Mouse (Mus musculus): ENCODE measurements at regions not wholly inside any gene's neighbourhood (a gene's known extent, or its start where the extent isn't known, plus 50 kb on each side); places are given as distances from the start of the nearest gene placed in this dataset.

- Histone ChIP-seq H3K9me3 (replicated peaks) (no peaks in the 10 kb centered on the region), H3K36me3 (no peaks in the 10 kb centered on the region), H3K4me1 (no peaks in the 10 kb centered on the region), H3K27ac (replicated peaks) (no peak overlapping the region), H3K4me3 (no peak overlapping the region), H3K27me3 (ENCODE audit: low read depth, poor library complexity, severe bottlenecking) (no peaks in the 10 kb centered on the region)
- no peak for DNase-seq (ENCODE audit: low spot score)
- WGBS, result 91% methylated on average over 1 of the region's 1 CpGs
Observed at GRCm38 (mm10) chr4:68648311-68648710, 305.9 kb downstream of the Brinp1 start.

GRCm38 (mm10) chr4:68633299-68633698 is 320.9 kb downstream of the Brinp1 start:
- Histone ChIP-seq H3K9me3 (replicated peaks) (no peaks in the 10 kb centered on the region), H3K27ac (replicated peaks) (no peak overlapping the region), H3K27me3 (ENCODE audit: low read depth, poor library complexity, severe bottlenecking) (no peaks in the 10 kb centered on the region), H3K4me3 (no peak overlapping the region), H3K36me3 (no peaks in the 10 kb centered on the region), H3K4me1 (no peaks in the 10 kb centered on the region)
- DNase-seq (ENCODE audit: low spot score), result no peak
- 87% methylated on average over 2 of the region's 2 CpGs for WGBS

GRCm38 (mm10) chr4:68624025-68624342 is 330.2 kb downstream of the Brinp1 start:
- Histone ChIP-seq H3K36me3 (no peaks in the 10 kb centered on the region), H3K4me3 (no peak overlapping the region), H3K27me3 (ENCODE audit: low read depth, poor library complexity, severe bottlenecking) (no peaks in the 10 kb centered on the region), H3K27ac (replicated peaks) (no peak overlapping the region), H3K4me1 (no peaks in the 10 kb centered on the region), H3K9me3 (replicated peaks) (no peaks in the 10 kb centered on the region)
- WGBS, result 81% methylated on average over 4 of the region's 4 CpGs
- DNase-seq (ENCODE audit: low spot score), result no peak

GRCm38 (mm10) chr4:68623125-68624024 is 330.8 kb downstream of the Brinp1 start:
- no peak overlapping the region for H3K27ac ChIP-seq (replicated peaks)
- H3K4me3 ChIP-seq, result no peak overlapping the region
- H3K4me1 ChIP-seq, result no peaks in the 10 kb centered on the region
- DNase-seq (ENCODE audit: low spot score), result no peak
- no peaks in the 10 kb centered on the region for H3K9me3 ChIP-seq (replicated peaks)
- WGBS, result 88% methylated on average over 7 of the region's 7 CpGs
- no peaks in the 10 kb centered on the region for H3K27me3 ChIP-seq (ENCODE audit: low read depth, poor library complexity, severe bottlenecking)
- no peaks in the 10 kb centered on the region for H3K36me3 ChIP-seq

GRCm38 (mm10) chr4:68620585-68620984 is 333.6 kb downstream of the Brinp1 start:
- no peak overlapping the region for H3K4me3 ChIP-seq
- 88% methylated on average over 3 of the region's 3 CpGs for WGBS
- no peaks in the 10 kb centered on the region for H3K27me3 ChIP-seq (ENCODE audit: low read depth, poor library complexity, severe bottlenecking)
- H3K4me1 ChIP-seq, result no peaks in the 10 kb centered on the region
- no peak overlapping the region for H3K27ac ChIP-seq (replicated peaks)
- no peaks in the 10 kb centered on the region for H3K9me3 ChIP-seq (replicated peaks)
- H3K36me3 ChIP-seq, result no peaks in the 10 kb centered on the region
- DNase-seq (ENCODE audit: low spot score), result no peak

GRCm38 (mm10) chr4:68615706-68616397 is 338.3 kb downstream of the Brinp1 start:
- 95% methylated on average over 2 of the region's 2 CpGs for whole genome bisulfite sequencing

GRCm38 (mm10) chr4:68612263-68613012 is 341.8 kb downstream of the Brinp1 start:
- no peaks in the 10 kb centered on the region for H3K36me3 ChIP-seq
- H3K4me1 ChIP-seq, result no peaks in the 10 kb centered on the region
- no peak overlapping the region for H3K4me3 ChIP-seq
- no peaks in the 10 kb centered on the region for H3K9me3 ChIP-seq (replicated peaks)
- WGBS, result 95% methylated on average over 5 of the region's 6 CpGs
- H3K27me3 ChIP-seq (ENCODE audit: low read depth, poor library complexity, severe bottlenecking), result no peaks in the 10 kb centered on the region
- H3K27ac ChIP-seq (replicated peaks), result no peak overlapping the region
- no peak for DNase-seq (ENCODE audit: low spot score)

More at GRCm38 (mm10) chr4:68615706-68616397, 338.3 kb downstream of the Brinp1 start:
- Histone ChIP-seq H3K4me3 (no peak overlapping the region), H3K27ac (replicated peaks) (no peak overlapping the region), H3K27me3 (ENCODE audit: low read depth, poor library complexity, severe bottlenecking) (no peaks in the 10 kb centered on the region), H3K9me3 (replicated peaks) (no peaks in the 10 kb centered on the region), H3K36me3 (no peaks in the 10 kb centered on the region), H3K4me1 (no peaks in the 10 kb centered on the region)
- DNase-seq (ENCODE audit: low spot score), result no peak

GRCm38 (mm10) chr4:68595256-68595655 is 358.9 kb downstream of the Brinp1 start:
- Histone ChIP-seq H3K9me3 (replicated peaks) (no peaks in the 10 kb centered on the region), H3K27ac (replicated peaks) (no peak overlapping the region), H3K4me3 (no peak overlapping the region), H3K4me1 (no peaks in the 10 kb centered on the region), H3K27me3 (ENCODE audit: low read depth, poor library complexity, severe bottlenecking) (no peaks in the 10 kb centered on the region), H3K36me3 (no peaks in the 10 kb centered on the region)
- 86% methylated on average over 1 of the region's 1 CpGs for WGBS
- no peak for DNase-seq (ENCODE audit: low spot score)

GRCm38 (mm10) chr4:68575375-68575774 is 378.8 kb downstream of the Brinp1 start:
- H3K27ac ChIP-seq (replicated peaks), result no peak overlapping the region
- DNase-seq (ENCODE audit: low spot score), result no peak
- H3K36me3 ChIP-seq, result no peaks in the 10 kb centered on the region
- H3K27me3 ChIP-seq (ENCODE audit: low read depth, poor library complexity, severe bottlenecking), result no peaks in the 10 kb centered on the region
- no peaks in the 10 kb centered on the region for H3K4me1 ChIP-seq
- 89% methylated on average over 5 of the region's 5 CpGs for WGBS
- H3K4me3 ChIP-seq, result no peak overlapping the region
- no peaks in the 10 kb centered on the region for H3K9me3 ChIP-seq (replicated peaks)

- H3K4me3 ChIP-seq, result no peak overlapping the region
- no peak for DNase-seq (ENCODE audit: low spot score)
- 82% methylated on average over 4 of the region's 4 CpGs for WGBS
- H3K27me3 ChIP-seq (ENCODE audit: low read depth, poor library complexity, severe bottlenecking), result no peaks in the 10 kb centered on the region
- no peaks in the 10 kb centered on the region for H3K4me1 ChIP-seq
- no peaks in the 10 kb centered on the region for H3K36me3 ChIP-seq
- no peaks in the 10 kb centered on the region for H3K9me3 ChIP-seq (replicated peaks)
- no peak overlapping the region for H3K27ac ChIP-seq (replicated peaks)
Observed at GRCm38 (mm10) chr4:68574610-68575167, 379.5 kb downstream of the Brinp1 start.

DNA sequence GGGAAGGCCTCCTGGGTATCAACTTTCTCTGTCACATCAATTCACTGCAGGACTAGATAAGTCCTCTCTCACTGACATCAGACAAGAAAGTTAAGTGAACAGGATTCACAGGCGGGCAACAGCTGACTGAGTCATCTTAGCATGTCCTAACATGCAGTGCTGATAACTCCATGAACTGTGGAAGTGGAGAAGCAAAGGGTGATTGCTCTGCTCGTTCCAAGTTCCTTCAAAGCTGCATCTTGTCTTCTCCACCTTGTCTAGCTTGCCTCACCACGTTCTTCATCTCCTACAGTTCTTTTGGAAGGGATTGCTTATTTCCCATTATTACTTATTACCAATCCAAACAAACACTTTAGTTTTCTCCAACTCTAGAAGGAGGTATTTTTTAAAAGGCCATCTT is 380.9 kb downstream of the Brinp1 start:
- Histone ChIP-seq H3K4me3 (no peak overlapping the region), H3K36me3 (no peaks in the 10 kb centered on the region), H3K27ac (replicated peaks) (no peak overlapping the region), H3K4me1 (no peaks in the 10 kb centered on the region), H3K27me3 (ENCODE audit: low read depth, poor library complexity, severe bottlenecking) (no peaks in the 10 kb centered on the region), H3K9me3 (replicated peaks) (no peaks in the 10 kb centered on the region)
- WGBS, result 78% methylated on average over 3 of the region's 3 CpGs
- no peak for DNase-seq (ENCODE audit: low spot score)

DNA sequence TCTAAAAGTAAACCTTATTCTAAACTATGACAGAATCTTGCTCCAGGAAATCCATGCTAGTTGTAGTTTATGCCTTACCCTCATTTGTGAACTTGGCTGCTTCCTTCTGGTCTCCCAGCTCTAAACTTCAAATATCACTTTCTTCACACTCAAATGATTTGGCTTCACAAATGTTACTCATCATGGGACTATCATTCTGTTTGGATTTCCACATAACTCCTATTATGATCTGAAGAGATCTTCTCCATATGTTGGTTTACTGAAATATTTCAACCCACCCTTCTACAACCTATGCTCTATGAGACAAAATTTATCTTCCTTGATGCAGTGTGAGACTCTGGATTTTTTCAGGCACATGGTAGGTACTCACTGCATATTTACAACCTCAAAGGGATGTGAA is 381.7 kb downstream of the Brinp1 start:
- no peak for DNase-seq (ENCODE audit: low spot score)
- H3K36me3 ChIP-seq, result no peaks in the 10 kb centered on the region
- H3K4me3 ChIP-seq, result no peak overlapping the region
- no peaks in the 10 kb centered on the region for H3K4me1 ChIP-seq
- H3K27me3 ChIP-seq (ENCODE audit: low read depth, poor library complexity, severe bottlenecking), result no peaks in the 10 kb centered on the region
- no peaks in the 10 kb centered on the region for H3K9me3 ChIP-seq (replicated peaks)
- no peak overlapping the region for H3K27ac ChIP-seq (replicated peaks)
